ENCODE assay signal across 10 mouse cellular contexts in genomic region chr9:98973561-98973960, GRCm38 (mm10). TPM values are rescaled to one million over a fixed set of nuclear protein-coding genes. Genes with fewer than 3 reads are reported as not detected.
DNase-seq lines count a peak whose midpoint lies in the region; ATAC-seq lines count a peak whose summit lies in the region.
"Had no signal": no experiment of that assay in that cellular context is flagged by ENCODE, and none has a peak within 500 bp of the region (broad histone marks: within the 10 kb centered on the region; RNA-seq: fewer than 3 reads in every experiment).

No protein-coding gene starts in this region.

- peak overlapping the region; percentile 43 to 44; a peak in 3 of 4 replicates for H3K4me3 ChIP-seq in heart, embryonic 14.5 days (ENCODE audit: control insufficient read depth in 1 of 2, insufficient read depth in 1 of 2, low read depth in 1 of 2, low read length in 2 of 2)
- peak overlapping the region; percentile 36 for H3K4me3 ChIP-seq in embryonic facial prominence, embryonic 12.5 days
- H3K4me3 ChIP-seq in intestine, embryonic 14.5 days (ENCODE audit: low read depth, low read length) = peak overlapping the region; percentile 27; the same call in 1 of the 2 replicates
- 0 out of 2 replicates have a peak overlapping the region, but pooled peaks have one; percentile 28 for H3K4me3 ChIP-seq in midbrain, embryonic 15.5 days

- H3K9me3 ChIP-seq in heart, embryonic 14.5 days (ENCODE audit: control insufficient read depth, low read length) = peaks cover 4% of the 10 kb centered on the region; the same call in 1 of the 2 replicates
- H3K9me3 ChIP-seq in embryonic facial prominence, embryonic 12.5 days = no peaks in the 10 kb centered on the region
- H3K9me3 ChIP-seq in intestine, embryonic 14.5 days (ENCODE audit: control insufficient read depth, low read length) = peaks cover 8% of the 10 kb centered on the region
- H3K9me3 ChIP-seq in midbrain, embryonic 15.5 days = no peaks in the 10 kb centered on the region

- peaks cover 84% of the 10 kb centered on the region for H3K27me3 ChIP-seq in heart, embryonic 14.5 days (ENCODE audit: control insufficient read depth, insufficient read depth, low read length)
- H3K27me3 ChIP-seq in embryonic facial prominence, embryonic 12.5 days = peaks cover 76% of the 10 kb centered on the region
- H3K27me3 ChIP-seq in intestine, embryonic 14.5 days (replicated peaks; ENCODE audit: control insufficient read depth, insufficient read depth, low read length) = peaks cover 85% of the 10 kb centered on the region
- peaks cover 82% of the 10 kb centered on the region for H3K27me3 ChIP-seq in midbrain, embryonic 15.5 days (replicated peaks)

- 8% methylated on average over 7 of the region's 7 CpGs for WGBS in heart, embryonic 14.5 days
- 4% methylated on average over 7 of the region's 7 CpGs for WGBS in embryonic facial prominence, embryonic 12.5 days
- 7% methylated on average over 7 of the region's 7 CpGs for WGBS in intestine, embryonic 14.5 days
- 3% methylated on average over 7 of the region's 7 CpGs for WGBS in midbrain, embryonic 15.5 days

- no peak for DNase-seq in heart, adult 11 months
- DNase-seq in intestine, embryonic 14.5 days (ENCODE audit: low spot score) = no peak
- no peak for DNase-seq in adrenal gland, postnatal 14 days
- no peak for DNase-seq in right cerebral cortex, postnatal 25 days
- DNase-seq in spleen, postnatal 4 days (ENCODE audit: low spot score in 2 of 2) = no peak
- DNase-seq: thymus, postnatal 36 days had no signal

- peaks cover 4 to 8% of the 10 kb centered on the region in 2 experiments; a peak in 2 of 4 replicates for H3K4me1 ChIP-seq in heart, embryonic 14.5 days (ENCODE audit: control insufficient read depth in 2 of 2, insufficient read depth in 2 of 2, low read length in 2 of 2)
- peaks cover 11% of the 10 kb centered on the region for H3K4me1 ChIP-seq in embryonic facial prominence, embryonic 12.5 days
- H3K4me1 ChIP-seq in intestine, embryonic 14.5 days (replicated peaks; ENCODE audit: control insufficient read depth, insufficient read depth, low read length) = no peaks in the 10 kb centered on the region
- peaks cover 6% of the 10 kb centered on the region for H3K4me1 ChIP-seq in midbrain, embryonic 15.5 days

- peak overlapping the region; percentile 51; the same call in 1 of the 2 replicates for H3K9ac ChIP-seq in heart, embryonic 14.5 days (ENCODE audit: low read length)
- no peak overlapping the region for H3K9ac ChIP-seq in embryonic facial prominence, embryonic 12.5 days
- no peak overlapping the region for H3K9ac ChIP-seq in intestine, embryonic 14.5 days (ENCODE audit: low read length)
- no peak overlapping the region for H3K9ac ChIP-seq in midbrain, embryonic 15.5 days

- H3K27ac ChIP-seq in heart, embryonic 14.5 days (replicated peaks in 1 of 2; ENCODE audit: control insufficient read depth in 1 of 2, insufficient read depth in 1 of 2, low read depth in 2 of 2, low read length in 2 of 2) = no peak overlapping the region
- H3K27ac ChIP-seq in embryonic facial prominence, embryonic 12.5 days = no peak overlapping the region
- H3K27ac ChIP-seq in intestine, embryonic 14.5 days (ENCODE audit: low read depth) = no peak overlapping the region
- no peak overlapping the region for H3K27ac ChIP-seq in midbrain, embryonic 15.5 days

- ATAC-seq in heart, embryonic 14.5 days (ENCODE audit: insufficient number of reproducible peaks, insufficient read depth, low FRiP score, low read depth) = no peak
- no peak for ATAC-seq in embryonic facial prominence, embryonic 12.5 days (ENCODE audit: insufficient number of reproducible peaks, insufficient read depth, low FRiP score, low TSS enrichment)
- ATAC-seq in intestine, embryonic 14.5 days (replicated peaks; ENCODE audit: low FRiP score, low TSS enrichment, low read depth) = no peak
- no peak for ATAC-seq in midbrain, embryonic 15.5 days (replicated peaks)

- peak overlapping the region; percentile 82 for H3K4me2 ChIP-seq in heart, embryonic 14.5 days (ENCODE audit: low read length)
- peak overlapping the region; percentile 67 for H3K4me2 ChIP-seq in embryonic facial prominence, embryonic 12.5 days (replicated peaks)
- H3K4me2 ChIP-seq in intestine, embryonic 14.5 days (ENCODE audit: low read length) = peak overlapping the region; percentile 50
- peak overlapping the region; percentile 47 for H3K4me2 ChIP-seq in midbrain, embryonic 15.5 days

- no peaks in the 10 kb centered on the region for H3K36me3 ChIP-seq in heart, embryonic 14.5 days (ENCODE audit: control insufficient read depth, insufficient read depth, low read length)
- H3K36me3 ChIP-seq in embryonic facial prominence, embryonic 12.5 days = no peaks in the 10 kb centered on the region
- H3K36me3 ChIP-seq in intestine, embryonic 14.5 days (ENCODE audit: control insufficient read depth, insufficient read depth, low read length) = no peaks in the 10 kb centered on the region
- H3K36me3 ChIP-seq in midbrain, embryonic 15.5 days (replicated peaks) = no peaks in the 10 kb centered on the region

RNA-seq across cellular contexts. Expression of gene Faim, which starts 12.6 kb away (rescaled TPM):
- polyA plus RNA-seq in heart, embryonic 14.5 days (2014; fragmentation: Nextera tagmentation; extraction: Ambion mirVana) = 32.3 and 32.5 TPM in 2 replicates
- 55.2 and 56.3 TPM in 2 replicates for polyA plus RNA-seq in embryonic facial prominence, embryonic 12.5 days (2016; fragmentation: Nextera tagmentation; extraction: Ambion mirVana)
- 45.7 and 47.6 TPM in 2 replicates for polyA plus RNA-seq in intestine, embryonic 14.5 days (2014; fragmentation: Nextera tagmentation; extraction: Ambion mirVana)
- 110 and 115 TPM in 2 replicates for polyA plus RNA-seq in midbrain, embryonic 15.5 days (2015; fragmentation: Nextera tagmentation; extraction: Ambion mirVana)
- total RNA-seq in adrenal gland, postnatal 14 days (2021) = 27.8 and 31.9 TPM in 2 replicates

RNA-seq across cellular contexts. Expression of gene Foxl2, which starts 18.5 kb away (rescaled TPM):
- not detected in 2 replicates for polyA plus RNA-seq in heart, embryonic 14.5 days (2014; fragmentation: Nextera tagmentation; extraction: Ambion mirVana)
- polyA plus RNA-seq in embryonic facial prominence, embryonic 12.5 days (2016; fragmentation: Nextera tagmentation; extraction: Ambion mirVana) = 11.0 and 14.3 TPM in 2 replicates
- not detected in 2 replicates for polyA plus RNA-seq in intestine, embryonic 14.5 days (2014; fragmentation: Nextera tagmentation; extraction: Ambion mirVana)
- polyA plus RNA-seq in midbrain, embryonic 15.5 days (2015; fragmentation: Nextera tagmentation; extraction: Ambion mirVana) = 0.61 and 0.75 TPM in 2 replicates
- not detected in 2 replicates for total RNA-seq in adrenal gland, postnatal 14 days (2021)
- total RNA-seq: neutrophil, adult 5-6 weeks had no signal
